Mouse (Mus musculus): Measurements from ENCODE around the gene Cdh15. TPM values are rescaled to one million over a fixed set of nuclear protein-coding genes. Genes with fewer than 3 reads are reported as not detected.

The Cdh15 gene
- polyA plus RNA-seq, 1 experiment from 2014 or later = 0.28 TPM

Other genes starting within 250 kb of the Cdh15 start
- 3.0 and 3.2 TPM in 2 replicates for gene Galns, start 236.5 kb upstream of the Cdh15 start, polyA plus RNA-seq (2015; fragmentation: Nextera tagmentation; extraction: Ambion mirVana)
- gene Trappc2l, start 236.3 kb upstream of the Cdh15 start, polyA plus RNA-seq (2015; fragmentation: Nextera tagmentation; extraction: Ambion mirVana) = 69.3 and 79.6 TPM in 2 replicates
- gene Pabpn1l, start 225.2 kb upstream of the Cdh15 start, polyA plus RNA-seq (2015; fragmentation: Nextera tagmentation; extraction: Ambion mirVana) = not detected in 2 replicates
- 12.4 and 13.9 TPM in 2 replicates for gene Cbfa2t3, start 148.9 kb upstream of the Cdh15 start, polyA plus RNA-seq (2015; fragmentation: Nextera tagmentation; extraction: Ambion mirVana)
- gene Acsf3, start 72.5 kb upstream of the Cdh15 start, polyA plus RNA-seq (2015; fragmentation: Nextera tagmentation; extraction: Ambion mirVana) = 15.4 and 17.4 TPM in 2 replicates
- 34.3 and 35.6 TPM in 2 replicates for gene Ankrd11, start 194.3 kb downstream of the Cdh15 start, polyA plus RNA-seq (2015; fragmentation: Nextera tagmentation; extraction: Ambion mirVana)
- gene Spg7, start 215.0 kb downstream of the Cdh15 start, polyA plus RNA-seq (2015; fragmentation: Nextera tagmentation; extraction: Ambion mirVana) = 45.1 and 47.3 TPM in 2 replicates